Mouse (Mus musculus) bone marrow macrophage, adult 2 months (primary cell): Measurements from ENCODE around the gene Vps54.
"Not testable (repeated sequence)": the region's sequence is repeated elsewhere in the genome, so short reads cannot be mapped to it uniquely, and the experiment has no call there.

Source experiments
- CTCF ChIP-seq: IDR thresholded peaks from 2 replicates; pipeline ENCODE4 v1.5.1; 2012; ENCODE audit warnings: low read depth, mild to moderate bottlenecking, low read length, moderate library complexity
- POLR2A ChIP-seq: IDR thresholded peaks from 2 replicates; pipeline ENCODE4 v1.6.1; 2012; ENCODE audit warnings: mild to moderate bottlenecking, low read depth, low read length, borderline replicate concordance

DNA sequence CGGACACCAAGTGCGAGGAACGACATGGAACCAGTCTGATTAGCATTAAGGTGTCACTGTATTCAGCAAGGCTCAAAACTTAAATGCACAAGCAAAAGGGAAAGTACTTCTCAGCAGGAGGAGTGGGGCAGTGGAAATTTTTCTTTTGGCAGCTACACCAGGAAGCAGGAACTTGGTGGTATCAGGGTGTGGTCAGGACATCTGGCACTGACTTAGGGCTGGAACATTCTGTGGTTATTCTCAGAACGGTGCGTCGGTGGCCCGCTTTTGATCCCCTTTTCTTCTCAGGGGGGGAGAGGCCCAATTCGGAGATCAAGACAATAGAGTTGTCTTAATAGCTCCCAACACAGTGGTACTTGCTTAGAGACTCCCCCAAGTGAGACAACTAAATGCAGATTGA, 47.3 kb upstream of the Vps54 start:
- not testable (repeated sequence) for TF ChIP-seq POLR2A, CTCF
